Mouse (Mus musculus): ENCODE data around the gene Qars. TPM values are rescaled to one million over a fixed set of nuclear protein-coding genes. Genes with fewer than 3 reads are reported as not detected.

Gene Qars
- polyA plus RNA-seq, 1 experiment from 2014 or later: 97.2 TPM

GRCm38 (mm10) chr9:108508776-108509175 lies 1.3 kb downstream of the Qars start:
- no peak for ATAC-seq (ENCODE audit: low read depth)

GRCm38 (mm10) chr9:108516380-108517251 lies 9.1 kb downstream of the Qars start, which contains the start of gene Qrich1:
Qrich1 (plus strand) TSS chr9:108516806.
- Histone ChIP-seq H3K4me1 (ENCODE audit: control insufficient read depth, insufficient read depth, low read length) (peaks cover 9% of the 10 kb centered on the region; the same call in 1 of the 2 replicates), H3K27me3 (replicated peaks; ENCODE audit: control insufficient read depth, insufficient read depth, low read length) (no peaks in the 10 kb centered on the region), H3K27ac (replicated peaks; ENCODE audit: low read depth, low read length) (peak within 1 kb of the TSS; percentile 100), H3K36me3 (ENCODE audit: control insufficient read depth, insufficient read depth, low read length) (peaks cover 57% of the 10 kb centered on the region), H3K4me3 (ENCODE audit: low read depth, low read length) (peak within 1 kb of the TSS; percentile 97), H3K9me3 (ENCODE audit: control insufficient read depth, low read length) (no peaks in the 10 kb centered on the region), H3K9ac (ENCODE audit: low read depth, low read length) (peak within 1 kb of the TSS; percentile 99), H3K4me2 (ENCODE audit: low read depth, low read length) (peak within 1 kb of the TSS; percentile 86)
- WGBS: 1% methylated on average over 46 of the region's 55 CpGs
- DNase-seq (ENCODE audit: low spot score) (peak; percentile 100), ATAC-seq (ENCODE audit: low read depth) (peak; percentile 98)

More at GRCm38 (mm10) chr9:108508776-108509175, 1.3 kb downstream of the Qars start:
- Histone ChIP-seq H3K4me1 (ENCODE audit: control insufficient read depth, insufficient read depth, low read length) (peaks cover 10% of the 10 kb centered on the region), H3K27me3 (replicated peaks; ENCODE audit: control insufficient read depth, insufficient read depth, low read length) (no peaks in the 10 kb centered on the region), H3K27ac (replicated peaks; ENCODE audit: low read depth, low read length) (no peak overlapping the region), H3K36me3 (ENCODE audit: control insufficient read depth, insufficient read depth, low read length) (peaks cover 47% of the 10 kb centered on the region), H3K9ac (ENCODE audit: low read depth, low read length) (peak overlapping the region; percentile 75), H3K4me2 (ENCODE audit: low read depth, low read length) (peak overlapping the region; percentile 62), H3K4me3 (ENCODE audit: low read depth, low read length) (peak overlapping the region; percentile 63), H3K9me3 (ENCODE audit: control insufficient read depth, low read length) (no peaks in the 10 kb centered on the region)
- no peak for DNase-seq (ENCODE audit: low spot score)
- 87% methylated on average over 7 of the region's 7 CpGs for WGBS

DNA sequence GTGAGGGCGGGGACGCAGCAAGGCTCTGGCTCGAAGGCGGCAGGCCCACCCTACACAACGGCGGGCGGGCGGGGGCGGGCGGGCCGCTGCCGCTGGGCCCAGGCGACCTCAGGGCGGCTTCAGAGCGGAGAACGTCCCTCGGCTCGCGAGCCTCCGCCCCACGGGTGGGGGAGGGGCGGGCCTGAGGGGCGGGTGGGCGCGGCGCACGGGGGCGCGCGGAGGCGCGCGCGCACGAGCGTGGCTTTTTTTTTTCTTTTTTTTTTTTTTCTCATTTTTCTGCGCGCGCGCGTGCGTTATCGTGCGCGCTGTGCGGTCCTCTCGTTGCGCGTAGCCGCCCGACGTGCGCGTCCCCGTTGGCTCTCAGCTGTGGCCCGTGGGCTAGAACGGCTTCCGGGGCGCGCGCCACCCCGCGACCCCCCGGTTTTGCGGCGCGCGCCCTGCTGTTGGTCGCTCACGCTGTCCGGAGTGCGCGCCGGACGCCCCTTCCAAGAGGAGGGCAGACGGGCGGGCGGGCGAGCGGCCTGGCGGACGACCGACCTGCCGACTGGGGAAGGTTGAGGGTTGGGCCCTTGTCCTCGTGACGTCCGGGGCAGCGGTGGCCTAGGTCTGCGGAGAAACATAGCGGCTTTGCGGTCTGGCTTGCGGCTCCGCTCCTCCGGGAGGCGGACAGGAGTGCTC lies 9.9 kb downstream of the Qars start:
- under 1% methylated on average over 41 of the region's 95 CpGs for WGBS
- DNase-seq (ENCODE audit: low spot score): peak; percentile 90
- no peaks in the 10 kb centered on the region for H3K9me3 ChIP-seq (ENCODE audit: control insufficient read depth, low read length)
- H3K27me3 ChIP-seq (replicated peaks; ENCODE audit: control insufficient read depth, insufficient read depth, low read length): no peaks in the 10 kb centered on the region
- H3K9ac ChIP-seq (ENCODE audit: low read depth, low read length): peak overlapping the region; percentile 99
- peak overlapping the region; percentile 62 for H3K4me2 ChIP-seq (ENCODE audit: low read depth, low read length)
- peak; percentile 78 for ATAC-seq (ENCODE audit: low read depth)
- H3K27ac ChIP-seq (replicated peaks; ENCODE audit: low read depth, low read length): peak overlapping the region; percentile 100
- peaks cover 49% of the 10 kb centered on the region for H3K36me3 ChIP-seq (ENCODE audit: control insufficient read depth, insufficient read depth, low read length)
- H3K4me1 ChIP-seq (ENCODE audit: control insufficient read depth, insufficient read depth, low read length): peaks cover 9% of the 10 kb centered on the region; the same call in 1 of the 2 replicates
- H3K4me3 ChIP-seq (ENCODE audit: low read depth, low read length): peak overlapping the region; percentile 97

GRCm38 (mm10) chr9:108517931-108518332 lies 10.4 kb downstream of the Qars start:
- Histone ChIP-seq H3K9ac (ENCODE audit: low read depth, low read length) (peak overlapping the region; percentile 99), H3K27me3 (replicated peaks; ENCODE audit: control insufficient read depth, insufficient read depth, low read length) (no peaks in the 10 kb centered on the region), H3K4me1 (ENCODE audit: control insufficient read depth, insufficient read depth, low read length) (peaks cover 9% of the 10 kb centered on the region; the same call in 1 of the 2 replicates), H3K4me2 (ENCODE audit: low read depth, low read length) (peak overlapping the region; percentile 62), H3K4me3 (ENCODE audit: low read depth, low read length) (peak overlapping the region; percentile 97), H3K9me3 (ENCODE audit: control insufficient read depth, low read length) (no peaks in the 10 kb centered on the region), H3K27ac (replicated peaks; ENCODE audit: low read depth, low read length) (peak overlapping the region; percentile 100), H3K36me3 (ENCODE audit: control insufficient read depth, insufficient read depth, low read length) (peaks cover 44% of the 10 kb centered on the region)
- ATAC-seq (ENCODE audit: low read depth) (no peak), DNase-seq (ENCODE audit: low spot score) (peak; percentile 86)
- WGBS: under 1% methylated on average over 12 of the region's 13 CpGs

GRCm38 (mm10) chr9:108521604-108522003 lies 14.1 kb downstream of the Qars start:
- WGBS: 81% methylated on average over 2 of the region's 2 CpGs
- Histone ChIP-seq H3K27ac (replicated peaks; ENCODE audit: low read depth, low read length) (no peak overlapping the region), H3K4me1 (ENCODE audit: control insufficient read depth, insufficient read depth, low read length) (peaks cover 3% of the 10 kb centered on the region; the same call in 1 of the 2 replicates), H3K4me3 (ENCODE audit: low read depth, low read length) (no peak overlapping the region), H3K27me3 (replicated peaks; ENCODE audit: control insufficient read depth, insufficient read depth, low read length) (no peaks in the 10 kb centered on the region), H3K4me2 (ENCODE audit: low read depth, low read length) (no peak overlapping the region), H3K9ac (ENCODE audit: low read depth, low read length) (no peak overlapping the region), H3K36me3 (ENCODE audit: control insufficient read depth, insufficient read depth, low read length) (peaks cover 25% of the 10 kb centered on the region), H3K9me3 (ENCODE audit: control insufficient read depth, low read length) (no peaks in the 10 kb centered on the region)
- no peak for ATAC-seq (ENCODE audit: low read depth)
- DNase-seq (ENCODE audit: low spot score): no peak

- H3K27ac ChIP-seq (replicated peaks; ENCODE audit: low read depth, low read length): no peak overlapping the region
- H3K36me3 ChIP-seq (ENCODE audit: control insufficient read depth, insufficient read depth, low read length): peaks cover 34% of the 10 kb centered on the region
- 93% methylated on average over 4 of the region's 4 CpGs for WGBS
- no peak overlapping the region for H3K9ac ChIP-seq (ENCODE audit: low read depth, low read length)
- no peak overlapping the region for H3K4me2 ChIP-seq (ENCODE audit: low read depth, low read length)
- DNase-seq (ENCODE audit: low spot score) (no peak), ATAC-seq (ENCODE audit: low read depth) (no peak)
- no peak overlapping the region for H3K4me3 ChIP-seq (ENCODE audit: low read depth, low read length)
- no peaks in the 10 kb centered on the region for H3K27me3 ChIP-seq (replicated peaks; ENCODE audit: control insufficient read depth, insufficient read depth, low read length)
- H3K9me3 ChIP-seq (ENCODE audit: control insufficient read depth, low read length): no peaks in the 10 kb centered on the region
- H3K4me1 ChIP-seq (ENCODE audit: control insufficient read depth, insufficient read depth, low read length): peaks cover 3% of the 10 kb centered on the region; the same call in 1 of the 2 replicates
Measured at GRCm38 (mm10) chr9:108523341-108523740, 15.8 kb downstream of the Qars start.

- ATAC-seq (ENCODE audit: low read depth) (no peak), DNase-seq (ENCODE audit: low spot score) (no peak)
- Histone ChIP-seq H3K4me2 (ENCODE audit: low read depth, low read length) (no peak overlapping the region), H3K4me1 (ENCODE audit: control insufficient read depth, insufficient read depth, low read length) (no peaks in the 10 kb centered on the region), H3K9me3 (ENCODE audit: control insufficient read depth, low read length) (no peaks in the 10 kb centered on the region), H3K4me3 (ENCODE audit: low read depth, low read length) (no peak overlapping the region), H3K36me3 (ENCODE audit: control insufficient read depth, insufficient read depth, low read length) (peaks cover 39% of the 10 kb centered on the region), H3K9ac (ENCODE audit: low read depth, low read length) (no peak overlapping the region), H3K27me3 (replicated peaks; ENCODE audit: control insufficient read depth, insufficient read depth, low read length) (no peaks in the 10 kb centered on the region), H3K27ac (replicated peaks; ENCODE audit: low read depth, low read length) (no peak overlapping the region)
- WGBS: 91% methylated on average over 3 of the region's 3 CpGs
Measured at GRCm38 (mm10) chr9:108525400-108525799, 17.9 kb downstream of the Qars start.

DNA sequence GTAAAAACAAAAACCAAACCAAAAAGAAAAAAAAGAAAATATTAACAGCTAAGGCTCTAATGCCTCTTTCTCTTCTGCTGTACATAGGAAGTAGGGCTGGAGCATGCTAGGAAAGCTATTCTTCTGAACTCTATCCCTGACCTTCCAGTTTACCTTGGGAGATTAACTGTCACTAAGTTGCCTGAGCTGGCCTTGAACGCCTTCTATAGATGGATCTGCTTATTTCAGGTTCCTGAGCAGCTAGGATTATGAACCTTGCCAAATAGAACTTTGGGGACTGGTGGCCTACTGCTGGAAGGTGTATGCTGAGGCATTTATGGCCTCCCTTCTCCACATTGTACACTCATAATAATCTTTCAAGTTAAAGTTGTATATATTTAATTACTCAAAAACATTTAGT lies 23.4 kb downstream of the Qars start:
- 93% methylated on average over 1 of the region's 1 CpGs for WGBS
- no peaks in the 10 kb centered on the region for H3K27me3 ChIP-seq (replicated peaks; ENCODE audit: control insufficient read depth, insufficient read depth, low read length)
- no peak overlapping the region for H3K4me2 ChIP-seq (ENCODE audit: low read depth, low read length)
- no peak overlapping the region for H3K9ac ChIP-seq (ENCODE audit: low read depth, low read length)
- DNase-seq (ENCODE audit: low spot score) (no peak), ATAC-seq (ENCODE audit: low read depth) (no peak)
- H3K9me3 ChIP-seq (ENCODE audit: control insufficient read depth, low read length): no peaks in the 10 kb centered on the region
- peaks cover 82% of the 10 kb centered on the region for H3K36me3 ChIP-seq (ENCODE audit: control insufficient read depth, insufficient read depth, low read length)
- H3K4me3 ChIP-seq (ENCODE audit: low read depth, low read length): no peak overlapping the region
- H3K4me1 ChIP-seq (ENCODE audit: control insufficient read depth, insufficient read depth, low read length): no peaks in the 10 kb centered on the region
- H3K27ac ChIP-seq (replicated peaks; ENCODE audit: low read depth, low read length): no peak overlapping the region

Measured in embryonic facial prominence, embryonic 14.5 days (tissue).